In genomic region chr5:107126561-107126960, GRCm38 (mm10) we compare ENCODE assay signal across 17 mouse cellular contexts.
DNase-seq lines count a peak whose midpoint lies in the region; ATAC-seq and TF ChIP-seq lines count a peak whose summit lies in the region.
"Had no signal": no experiment of that assay in that cellular context is flagged by ENCODE, and none has a peak within 500 bp of the region (broad histone marks: within the 10 kb centered on the region; RNA-seq: fewer than 3 reads in every experiment).

No protein-coding gene starts in this region.

- no peak overlapping the region for H3K4me2 ChIP-seq in forebrain, embryonic 14.5 days (ENCODE audit: low read length)
- H3K4me2 ChIP-seq in midbrain, postnatal 0 days (ENCODE audit: low read depth, low read length, poor library complexity, severe bottlenecking): no peak overlapping the region
- no peak overlapping the region for H3K4me2 ChIP-seq in embryonic facial prominence, embryonic 14.5 days (ENCODE audit: low read depth, low read length)
- H3K4me2 ChIP-seq: kidney, embryonic 15.5 days; midbrain, embryonic 12.5 days had no signal

- no peaks in the 10 kb centered on the region for H3K9me3 ChIP-seq in forebrain, embryonic 14.5 days (replicated peaks; ENCODE audit: control insufficient read depth, low read length)
- no peaks in the 10 kb centered on the region for H3K9me3 ChIP-seq in forebrain, embryonic 10.5 days
- no peaks in the 10 kb centered on the region for H3K9me3 ChIP-seq in midbrain, postnatal 0 days (ENCODE audit: low read length)
- no peaks in the 10 kb centered on the region for H3K9me3 ChIP-seq in midbrain, embryonic 10.5 days (replicated peaks)
- H3K9me3 ChIP-seq in embryonic facial prominence, embryonic 14.5 days (ENCODE audit: control insufficient read depth, low read length): no peaks in the 10 kb centered on the region
- H3K9me3 ChIP-seq: kidney, embryonic 15.5 days; midbrain, embryonic 12.5 days had no signal

- H3K36me3 ChIP-seq in forebrain, embryonic 14.5 days (ENCODE audit: control insufficient read depth, insufficient read depth, low read length): no peaks in the 10 kb centered on the region
- no peaks in the 10 kb centered on the region for H3K36me3 ChIP-seq in forebrain, embryonic 10.5 days (replicated peaks)
- no peaks in the 10 kb centered on the region for H3K36me3 ChIP-seq in midbrain, postnatal 0 days (ENCODE audit: insufficient read depth, low read length)
- no peaks in the 10 kb centered on the region for H3K36me3 ChIP-seq in midbrain, embryonic 10.5 days
- peaks cover 39% of the 10 kb centered on the region for H3K36me3 ChIP-seq in embryonic facial prominence, embryonic 14.5 days (ENCODE audit: control insufficient read depth, insufficient read depth, low read length)
- H3K36me3 ChIP-seq: midbrain, embryonic 12.5 days had no signal

- no peaks in the 10 kb centered on the region for H3K4me1 ChIP-seq in forebrain, embryonic 14.5 days (ENCODE audit: control insufficient read depth, insufficient read depth, low read length)
- peaks cover 47% of the 10 kb centered on the region for H3K4me1 ChIP-seq in forebrain, embryonic 10.5 days
- no peaks in the 10 kb centered on the region for H3K4me1 ChIP-seq in midbrain, postnatal 0 days (ENCODE audit: insufficient read depth, low read length)
- H3K4me1 ChIP-seq in midbrain, embryonic 10.5 days: peaks cover 32% of the 10 kb centered on the region
- H3K4me1 ChIP-seq in embryonic facial prominence, embryonic 14.5 days (ENCODE audit: control insufficient read depth, insufficient read depth, low read length): peaks cover 47% of the 10 kb centered on the region

- no peak overlapping the region for H3K9ac ChIP-seq in forebrain, embryonic 14.5 days (ENCODE audit: low read length)
- H3K9ac ChIP-seq in midbrain, postnatal 0 days (replicated peaks; ENCODE audit: low read length, poor library complexity, severe bottlenecking): no peak overlapping the region
- no peak overlapping the region for H3K9ac ChIP-seq in embryonic facial prominence, embryonic 14.5 days (ENCODE audit: low read depth, low read length)
- H3K9ac ChIP-seq: kidney, embryonic 15.5 days; liver, embryonic 14.5 days; midbrain, embryonic 12.5 days had no signal

- WGBS in forebrain, embryonic 14.5 days: 34% methylated on average over 7 of the region's 7 CpGs
- 79% methylated on average over 7 of the region's 7 CpGs for WGBS in forebrain, embryonic 10.5 days
- WGBS in midbrain, postnatal 0 days: 51% methylated on average over 7 of the region's 7 CpGs
- WGBS in midbrain, embryonic 10.5 days: 86% methylated on average over 7 of the region's 7 CpGs
- 36% methylated on average over 7 of the region's 7 CpGs for WGBS in embryonic facial prominence, embryonic 14.5 days

- H3K27ac ChIP-seq in forebrain, embryonic 14.5 days (ENCODE audit: low read depth, low read length): no peak overlapping the region
- no peak overlapping the region for H3K27ac ChIP-seq in forebrain, embryonic 10.5 days
- H3K27ac ChIP-seq in midbrain, postnatal 0 days (ENCODE audit: low read depth, low read length): no peak overlapping the region
- H3K27ac ChIP-seq in midbrain, embryonic 10.5 days (replicated peaks): no peak overlapping the region
- peak overlapping the region; percentile 33; the same call in 1 of the 2 replicates for H3K27ac ChIP-seq in embryonic facial prominence, embryonic 14.5 days (replicated peaks; ENCODE audit: low read depth, low read length)
- H3K27ac ChIP-seq: liver, embryonic 14.5 days; midbrain, embryonic 12.5 days had no signal

- no peak overlapping the region for H3K4me3 ChIP-seq in forebrain, embryonic 14.5 days (ENCODE audit: low read depth, low read length)
- H3K4me3 ChIP-seq in forebrain, embryonic 10.5 days: no peak overlapping the region
- no peak overlapping the region for H3K4me3 ChIP-seq in midbrain, postnatal 0 days (ENCODE audit: low read depth, low read length)
- no peak overlapping the region for H3K4me3 ChIP-seq in midbrain, embryonic 10.5 days
- no peak overlapping the region for H3K4me3 ChIP-seq in embryonic facial prominence, embryonic 14.5 days (ENCODE audit: low read depth, low read length)
- H3K4me3 ChIP-seq: kidney, embryonic 15.5 days; midbrain, embryonic 12.5 days had no signal

- H3K27me3 ChIP-seq in forebrain, embryonic 14.5 days (replicated peaks; ENCODE audit: control insufficient read depth, insufficient read depth, low read length): 0 out of 2 replicates have a peak, but pooled peaks cover 4% of the 10 kb centered on the region
- H3K27me3 ChIP-seq in forebrain, embryonic 10.5 days (ENCODE audit: poor library complexity, severe bottlenecking): no peaks in the 10 kb centered on the region; the same call in 1 of the 2 replicates
- no peaks in the 10 kb centered on the region for H3K27me3 ChIP-seq in midbrain, postnatal 0 days (ENCODE audit: insufficient read depth, low read length)
- H3K27me3 ChIP-seq in midbrain, embryonic 10.5 days (ENCODE audit: low read depth, poor library complexity, severe bottlenecking): no peaks in the 10 kb centered on the region
- no peaks in the 10 kb centered on the region for H3K27me3 ChIP-seq in embryonic facial prominence, embryonic 14.5 days (replicated peaks; ENCODE audit: control insufficient read depth, insufficient read depth, low read length)
- H3K27me3 ChIP-seq: kidney, embryonic 15.5 days; midbrain, embryonic 12.5 days had no signal

- peak; percentile 75 for DNase-seq in forebrain, embryonic 14.5 days (ENCODE audit: low spot score)
- DNase-seq in forebrain, embryonic 10.5 days (ENCODE audit: extremely low spot score, low spot score): no peak
- peak; percentile 50 for DNase-seq in kidney, postnatal 10 days
- no peak for DNase-seq in kidney, adult 9 months
- DNase-seq in midbrain, postnatal 0 days (ENCODE audit: low spot score): peak; percentile 41
- DNase-seq in midbrain, embryonic 10.5 days (ENCODE audit: low spot score): no peak
- DNase-seq in embryonic facial prominence, embryonic 14.5 days (ENCODE audit: low spot score): peak; percentile 82
- DNase-seq: adrenal gland, adult 8-10 months; cerebellum, adult 8-10 months; heart, adult 11 months; lung, postnatal 36 days; thymus, adult 2 months had no signal

- TF ChIP-seq CTCF in midbrain, postnatal 0 days (IDR thresholded peaks at IDR 0.05): no peak

- ATAC-seq in forebrain, embryonic 14.5 days: no peak
- no peak for ATAC-seq in midbrain, postnatal 0 days (ENCODE audit: low FRiP score)
- ATAC-seq in embryonic facial prominence, embryonic 14.5 days (ENCODE audit: low read depth): no peak
- no peak for ATAC-seq in granulocyte monocyte progenitor cell, adult 5-6 weeks (replicated peaks; ENCODE audit: poor library complexity, severe bottlenecking)
- ATAC-seq: hindbrain, embryonic 16.5 days had no signal

Comparison
In these comparisons a context has a peak if more than half of its experiments do, and no peak if none do; other contexts are left out.
1. DNase-seq: peak in forebrain, embryonic 14.5 days (single experiment), kidney, postnatal 10 days (single experiment), midbrain, postnatal 0 days (single experiment) and embryonic facial prominence, embryonic 14.5 days (single experiment); none in forebrain, embryonic 10.5 days (single experiment), kidney, adult 9 months (single experiment) and midbrain, embryonic 10.5 days (single experiment).